Mouse (Mus musculus) spleen, postnatal 36 days (tissue): ENCODE measurements around the gene Slc16a8.
"Not testable (repeated sequence)": the region's sequence is repeated elsewhere in the genome, so short reads cannot be mapped to it uniquely, and the experiment has no call there.

Experiments used
- DNase-seq, 2 experiments: peaks; one replicate each; pipeline ENCODE4 v3.0.0; 2022; ENCODE audit warnings: low spot score in 2 of 2, mixed read lengths in 1 of 2

Slc16a8 gene

DNA sequence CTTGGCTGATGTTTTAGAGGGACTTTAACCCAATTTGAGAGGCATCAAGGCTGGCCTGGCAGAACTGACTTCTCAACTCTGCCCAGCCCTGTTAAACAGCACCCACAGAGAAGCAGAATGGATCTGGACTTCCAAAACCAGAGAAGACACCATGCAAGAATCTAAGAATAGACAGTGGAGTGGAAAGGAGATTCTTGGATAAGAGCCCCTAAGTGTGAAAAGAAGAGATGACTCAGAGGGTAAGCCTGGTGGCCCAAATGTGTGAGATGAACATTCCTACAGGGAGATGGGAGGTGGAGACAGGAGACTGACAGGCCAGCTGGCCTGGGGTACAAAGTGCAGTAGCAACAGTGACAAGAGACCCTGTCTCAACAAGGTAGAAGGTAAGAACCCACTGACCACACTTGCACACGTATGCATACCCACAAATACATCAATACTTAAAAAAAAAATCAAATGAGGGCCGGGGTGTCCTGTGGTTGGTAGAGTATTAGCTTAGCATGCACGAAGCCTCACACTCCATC is 8.3 kb upstream of the Slc16a8 start:
- DNase-seq = no peak

DNA sequence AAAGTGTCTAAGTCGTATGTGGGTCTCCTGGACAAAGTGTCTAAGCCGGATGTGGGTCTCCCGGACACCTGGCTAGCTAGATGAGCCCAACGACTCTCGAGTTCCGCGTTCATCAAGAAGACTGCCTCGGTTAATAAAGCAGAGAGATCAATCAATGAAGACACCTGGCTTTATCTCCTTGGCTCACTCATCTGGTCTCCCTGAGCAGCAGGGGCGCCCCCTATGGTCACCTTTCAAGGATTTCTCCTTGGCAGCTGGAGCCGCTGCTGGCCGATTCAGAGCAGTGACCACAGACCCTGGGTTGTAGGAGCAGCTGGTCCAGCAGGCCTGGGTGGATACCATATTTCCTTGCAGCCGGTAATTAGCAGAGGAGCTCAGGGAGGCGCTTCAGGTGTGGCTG is 7.8 kb upstream of the Slc16a8 start:
- no peak for DNase-seq

DNA sequence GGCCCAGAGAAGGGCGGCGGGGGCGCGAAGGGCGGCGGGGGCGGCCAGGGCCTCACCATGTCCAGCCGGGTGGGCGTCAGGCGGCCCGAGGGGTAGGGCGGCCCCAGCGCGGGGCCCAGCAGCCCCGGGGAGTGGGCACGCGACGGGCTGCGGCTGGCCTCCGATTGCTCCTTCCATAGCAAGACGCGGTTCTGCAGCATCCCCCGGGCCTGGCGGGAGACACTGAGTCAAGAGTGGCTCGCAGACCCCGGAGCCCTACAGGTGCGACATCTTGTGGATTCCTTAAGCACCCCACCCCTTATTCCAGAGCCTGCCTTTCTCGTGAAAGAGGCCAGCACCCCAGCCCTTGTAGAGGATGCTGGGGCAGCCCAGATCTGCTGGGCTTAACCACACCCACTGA is 7.2 kb upstream of the Slc16a8 start:
- DNase-seq = no peak

DNA sequence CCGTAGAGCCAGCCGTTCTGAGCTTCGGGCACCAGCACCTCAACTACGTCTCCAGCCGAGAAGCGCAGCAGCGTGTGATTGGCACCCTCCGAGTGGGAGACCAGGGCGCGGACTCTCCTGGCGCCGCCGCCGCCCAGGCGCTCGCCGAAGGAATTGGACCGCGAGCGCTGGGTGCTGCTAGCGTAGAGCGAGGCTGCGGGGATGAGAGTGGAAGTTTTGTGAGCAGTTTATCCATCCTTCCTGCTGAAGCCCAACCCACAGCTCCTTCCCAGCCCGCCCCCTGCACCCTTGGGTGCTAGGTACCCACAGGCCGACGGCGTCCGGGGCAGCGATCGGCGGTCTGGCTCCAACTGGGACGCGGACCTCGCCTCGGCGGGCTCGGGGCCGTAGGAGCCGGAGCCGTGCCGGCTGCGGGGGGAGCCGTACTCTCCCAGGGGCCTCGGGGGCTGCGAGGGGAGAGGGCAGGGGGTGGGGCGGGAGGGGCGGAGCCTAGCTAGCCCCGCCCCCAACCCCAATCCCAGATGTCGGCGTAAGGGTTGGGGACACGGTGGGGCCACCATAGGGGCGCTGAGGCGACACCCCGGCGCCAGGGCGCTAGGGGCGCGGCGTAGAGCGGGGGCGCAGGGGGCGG is 6.6 kb upstream of the Slc16a8 start:
- no peak for DNase-seq

DNA sequence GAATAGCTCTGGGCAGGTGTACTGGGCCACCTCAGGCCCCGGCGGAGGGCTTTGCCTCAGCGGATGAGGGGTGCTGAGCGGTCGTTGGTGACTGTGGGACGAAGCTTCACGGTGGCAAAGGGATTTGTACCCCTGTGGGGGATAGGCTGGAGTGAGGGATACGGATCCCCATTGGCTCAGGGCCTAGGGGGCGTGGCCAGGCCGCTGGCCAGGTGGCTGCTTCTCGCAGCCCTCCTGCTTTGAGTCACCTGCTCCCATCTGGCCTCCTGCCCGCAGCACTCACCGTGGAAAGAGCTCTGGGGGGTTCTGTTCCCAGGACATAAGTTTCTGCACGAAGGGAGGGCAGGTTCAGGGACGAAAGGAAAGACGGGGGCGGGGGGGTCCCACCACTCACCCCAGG is 4.0 kb upstream of the Slc16a8 start:
- DNase-seq = no peak

DNA sequence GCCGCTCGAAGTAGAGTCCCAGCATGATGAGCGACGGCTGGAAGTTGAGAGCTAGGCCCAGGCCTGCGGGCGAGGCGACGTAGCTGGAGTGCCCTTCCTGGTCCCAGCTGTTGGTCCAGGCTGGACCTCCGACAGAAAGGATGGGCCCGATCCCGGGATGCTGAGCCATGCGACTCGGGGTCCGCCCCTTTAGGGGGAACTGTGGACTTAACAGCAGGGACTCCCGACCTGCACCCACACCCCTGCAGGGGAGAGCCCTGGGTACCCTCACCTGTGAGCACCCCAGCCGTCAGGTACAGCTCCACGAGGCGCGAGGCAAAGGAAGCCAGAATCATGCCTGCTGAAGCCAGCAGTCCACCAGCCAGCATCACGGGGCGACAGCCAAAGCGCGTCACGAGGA is 2.0 kb downstream of the Slc16a8 start:
- no peak for DNase-seq

DNA sequence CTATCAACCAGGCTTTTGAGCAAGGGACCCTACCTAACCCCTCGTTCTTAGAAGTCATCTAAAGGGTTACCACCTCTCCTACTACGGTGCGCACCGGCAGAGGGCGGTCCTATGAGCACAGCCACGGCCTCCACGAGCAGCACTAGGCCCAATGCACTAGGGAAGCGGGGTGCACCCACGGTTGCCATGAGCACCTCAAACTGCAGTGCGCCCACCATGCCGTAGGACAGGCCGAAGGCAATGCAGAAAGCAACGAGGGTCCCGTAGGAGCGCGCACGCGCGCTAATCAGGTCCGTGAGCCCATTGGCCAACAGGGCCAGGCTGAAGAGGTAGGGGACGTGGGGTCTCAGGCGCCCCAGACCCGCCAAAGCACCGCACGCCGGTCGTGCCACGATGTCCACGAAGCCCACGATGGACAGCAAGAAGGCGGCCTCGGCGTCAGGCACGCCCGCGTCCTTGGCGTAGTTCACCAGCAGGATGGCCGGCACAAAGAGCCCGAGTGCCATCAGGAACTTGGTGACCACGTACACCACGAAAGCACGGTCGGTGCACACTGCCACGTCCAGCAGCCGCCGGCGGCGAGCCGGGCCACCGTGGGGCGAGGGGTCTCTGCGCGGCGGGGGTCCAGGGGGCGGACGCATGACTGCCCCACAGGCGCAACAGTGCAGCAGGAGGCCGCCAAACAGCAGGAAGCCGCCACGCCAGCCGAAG is 2.6 kb downstream of the Slc16a8 start:
- no peak for DNase-seq

DNA sequence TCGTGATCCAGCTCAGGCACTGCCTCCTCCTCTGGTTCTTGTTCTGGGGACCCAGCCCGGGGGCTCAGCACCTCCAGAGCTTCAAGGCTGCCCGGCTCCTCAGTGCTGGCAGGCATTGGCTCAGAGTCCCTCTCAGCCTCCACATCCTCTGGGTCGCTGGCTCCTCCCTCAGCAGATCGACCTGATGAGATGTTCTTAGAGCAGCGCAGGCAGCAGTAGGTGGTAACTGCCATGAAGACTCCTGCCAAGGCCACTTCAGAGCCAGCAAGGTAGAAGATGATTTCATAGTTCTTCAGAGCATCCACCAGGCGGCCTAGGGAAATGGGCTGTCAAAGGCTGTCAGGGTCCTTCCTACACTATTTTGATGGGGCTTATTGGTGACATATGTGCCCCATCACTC is 3.4 kb downstream of the Slc16a8 start:
- no peak for DNase-seq

DNA sequence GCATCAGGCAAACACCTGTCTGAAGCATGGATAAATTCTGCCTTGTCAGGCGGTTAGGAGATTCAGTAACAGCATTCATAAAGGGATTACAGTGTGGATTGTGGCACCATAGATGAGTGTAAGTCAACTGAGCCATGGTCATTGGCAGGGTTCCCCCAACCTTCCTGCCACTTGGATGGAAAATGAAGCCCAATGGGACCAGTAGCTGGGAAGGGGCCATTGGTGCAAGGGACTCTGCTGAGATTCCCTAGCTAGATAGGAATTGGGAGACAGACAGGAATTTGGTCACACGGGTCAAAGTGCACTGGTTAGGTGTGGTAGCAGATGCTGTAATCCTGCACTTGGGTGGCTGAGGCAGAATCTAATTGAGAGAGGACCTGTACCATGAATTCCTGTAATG is 4.3 kb downstream of the Slc16a8 start:
- no peak for DNase-seq

DNA sequence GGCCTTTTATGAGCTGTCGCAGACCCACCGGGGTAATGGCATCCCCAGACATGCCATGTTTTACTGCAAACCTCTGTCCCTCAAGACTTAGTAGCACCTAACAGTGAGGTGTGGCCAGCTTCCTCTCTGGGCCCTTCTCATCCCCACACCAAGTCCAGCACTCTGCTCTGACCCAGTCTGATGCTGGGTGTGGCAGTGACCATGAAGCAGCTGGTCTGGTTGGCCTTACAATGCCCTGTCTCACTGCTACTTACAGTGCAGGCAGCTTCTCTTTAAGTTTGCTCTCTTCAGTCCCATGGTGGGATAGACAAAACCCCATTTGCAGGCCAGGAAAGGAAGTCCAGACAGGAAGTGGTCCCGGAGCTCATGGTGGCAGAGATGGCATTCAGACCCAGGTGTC is 9.2 kb downstream of the Slc16a8 start:
- DNase-seq = no peak

DNA sequence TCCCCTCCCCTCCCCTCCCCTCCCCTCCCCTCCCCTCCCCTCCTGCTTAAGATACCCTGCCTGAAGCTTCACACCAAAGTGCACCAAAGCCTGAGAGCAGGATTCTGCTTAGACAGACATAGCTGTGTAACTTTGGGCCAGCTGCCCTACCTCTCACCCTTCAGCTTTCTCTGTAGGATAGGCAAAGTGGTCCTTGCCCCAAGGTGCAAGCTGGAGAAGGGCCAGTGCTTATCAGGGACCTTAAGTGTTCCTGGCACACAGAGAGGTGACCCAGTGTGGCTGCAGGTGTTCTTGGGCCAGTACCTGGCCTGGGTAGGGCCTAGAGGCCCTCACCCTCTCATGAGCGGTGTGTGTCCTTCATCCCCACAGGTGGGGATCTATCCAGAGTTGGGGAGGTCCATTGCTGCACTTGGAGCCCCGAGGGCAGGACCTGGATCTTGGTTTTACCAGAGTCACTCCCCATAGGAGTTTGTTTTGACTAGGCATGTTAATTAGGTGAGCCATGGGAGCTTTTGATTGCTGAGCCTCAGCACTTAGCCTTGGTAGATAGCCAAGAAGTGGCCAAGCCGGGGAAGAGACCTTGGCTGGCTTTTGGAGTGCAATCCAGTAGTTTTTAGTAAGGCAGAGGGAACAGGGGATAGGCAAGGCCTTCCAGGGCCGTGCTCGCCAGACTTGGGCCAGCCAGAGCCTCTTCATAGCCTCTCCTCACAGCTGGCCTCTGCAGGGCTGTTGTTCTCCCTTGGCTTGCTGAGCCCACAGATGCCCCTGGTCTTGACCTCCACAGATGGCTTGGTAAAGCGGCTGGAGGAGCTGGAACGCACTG is 10.3 kb downstream of the Slc16a8 start:
- DNase-seq = no peak

DNA sequence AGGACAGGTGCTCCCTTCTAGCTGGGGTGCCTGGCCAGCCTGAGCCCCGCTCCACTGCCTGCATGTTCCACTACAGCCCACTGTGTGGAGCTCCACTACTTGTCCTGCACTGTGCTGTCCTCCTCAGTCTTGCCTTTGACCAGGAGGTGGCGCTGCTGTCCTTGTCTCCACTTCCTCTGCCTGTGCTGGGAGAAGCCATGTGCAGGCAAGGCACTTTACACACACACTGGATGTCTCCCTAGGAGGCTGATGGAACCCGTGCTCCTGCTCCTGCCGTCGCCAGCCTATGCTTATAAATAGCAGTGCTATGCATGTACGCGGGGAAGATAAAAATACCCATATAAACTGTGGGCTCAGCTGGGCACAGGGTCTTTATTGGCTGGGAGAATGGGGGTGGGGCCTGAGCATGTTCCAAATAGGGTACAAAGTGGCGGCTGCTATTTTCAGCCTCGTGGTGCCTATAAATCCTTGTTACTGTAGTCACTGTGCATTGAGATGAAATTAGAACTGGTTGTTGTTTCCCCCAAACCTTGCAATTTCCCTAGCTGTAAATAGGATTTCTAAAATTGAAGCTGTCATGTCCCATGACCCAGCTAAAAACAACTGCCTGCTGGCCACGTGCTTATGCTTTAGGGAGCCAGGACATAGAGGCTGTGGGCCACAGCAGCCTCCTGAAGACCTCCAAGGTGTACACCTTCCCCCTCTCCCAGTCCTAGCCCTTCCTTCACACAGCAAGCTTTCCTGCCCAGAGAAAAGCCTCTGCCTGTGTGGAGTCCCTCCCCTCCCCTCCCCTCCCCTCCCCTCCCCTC is 11.1 kb downstream of the Slc16a8 start:
- DNase-seq = peak; percentile 86

DNA sequence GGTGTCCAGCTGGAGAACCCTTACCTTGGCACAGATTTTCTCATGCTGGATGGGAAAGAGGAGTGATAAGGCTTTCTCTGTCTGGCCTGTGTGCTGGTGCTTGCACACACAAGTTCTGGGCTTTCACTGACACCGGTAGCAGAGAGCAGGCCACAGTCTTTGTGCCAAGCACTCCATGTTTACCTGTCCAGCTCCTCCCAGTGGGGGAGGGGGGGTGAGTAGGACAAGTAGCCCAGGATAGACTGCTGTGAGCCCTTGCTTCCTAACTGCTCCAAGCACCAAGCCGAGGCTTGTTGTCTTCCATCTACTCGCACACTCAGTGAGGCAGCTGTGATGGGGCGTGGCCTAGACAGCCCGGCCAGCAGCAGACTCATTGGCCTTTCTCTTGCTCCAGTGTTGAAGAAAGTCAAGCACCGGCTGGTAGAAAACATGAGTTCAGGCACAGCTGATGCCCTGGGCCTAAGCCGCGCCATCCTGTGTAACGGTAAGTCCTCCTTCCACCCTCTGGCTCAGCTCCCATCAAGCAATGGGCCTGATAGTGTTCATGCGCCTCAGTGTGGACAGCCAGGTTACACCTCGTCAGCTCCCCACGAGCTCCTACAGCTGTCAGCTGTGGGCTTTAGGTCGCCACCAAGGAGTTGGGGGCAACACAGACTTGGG is 11.9 kb downstream of the Slc16a8 start:
- no peak for DNase-seq

DNA sequence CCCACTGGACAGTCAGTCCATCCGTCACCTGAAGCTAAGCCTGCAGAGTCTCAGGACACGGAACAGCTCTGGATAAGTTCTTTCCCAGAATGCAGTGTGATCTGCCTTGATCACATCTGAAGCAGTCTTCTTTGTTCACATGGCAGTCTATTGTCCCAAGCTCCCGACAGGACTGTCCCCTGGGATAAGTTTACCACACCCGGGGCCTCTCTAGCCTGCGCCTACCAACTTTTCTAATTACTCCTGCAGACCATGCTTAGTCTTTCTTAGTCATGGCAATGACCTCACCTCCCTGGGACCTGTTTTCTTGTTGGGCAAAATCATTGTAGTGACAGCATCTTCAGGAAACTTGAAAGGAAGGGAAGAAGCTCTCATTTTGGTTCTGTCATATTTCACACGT is 16.5 kb downstream of the Slc16a8 start:
- DNase-seq = no peak

DNA sequence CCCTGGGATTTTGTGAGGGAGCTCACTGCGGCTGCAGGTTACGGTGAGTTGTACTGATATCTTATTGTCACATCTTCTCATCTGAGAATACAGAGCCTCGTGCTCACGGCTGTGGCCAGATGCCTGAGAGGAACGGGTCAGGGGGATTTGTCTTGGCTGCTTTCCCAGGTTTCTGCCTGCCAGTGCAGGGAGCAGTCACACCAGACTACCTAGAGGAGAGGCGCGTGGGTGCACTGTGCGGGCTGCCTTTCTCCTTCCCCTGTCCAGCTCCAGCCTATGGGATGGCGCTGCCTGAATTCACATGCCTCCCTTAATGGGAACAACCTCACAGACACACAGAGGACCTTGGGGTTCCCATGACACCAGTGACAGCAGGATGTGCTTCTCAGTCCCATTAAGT is 19.3 kb downstream of the Slc16a8 start:
- DNase-seq = no peak

DNA sequence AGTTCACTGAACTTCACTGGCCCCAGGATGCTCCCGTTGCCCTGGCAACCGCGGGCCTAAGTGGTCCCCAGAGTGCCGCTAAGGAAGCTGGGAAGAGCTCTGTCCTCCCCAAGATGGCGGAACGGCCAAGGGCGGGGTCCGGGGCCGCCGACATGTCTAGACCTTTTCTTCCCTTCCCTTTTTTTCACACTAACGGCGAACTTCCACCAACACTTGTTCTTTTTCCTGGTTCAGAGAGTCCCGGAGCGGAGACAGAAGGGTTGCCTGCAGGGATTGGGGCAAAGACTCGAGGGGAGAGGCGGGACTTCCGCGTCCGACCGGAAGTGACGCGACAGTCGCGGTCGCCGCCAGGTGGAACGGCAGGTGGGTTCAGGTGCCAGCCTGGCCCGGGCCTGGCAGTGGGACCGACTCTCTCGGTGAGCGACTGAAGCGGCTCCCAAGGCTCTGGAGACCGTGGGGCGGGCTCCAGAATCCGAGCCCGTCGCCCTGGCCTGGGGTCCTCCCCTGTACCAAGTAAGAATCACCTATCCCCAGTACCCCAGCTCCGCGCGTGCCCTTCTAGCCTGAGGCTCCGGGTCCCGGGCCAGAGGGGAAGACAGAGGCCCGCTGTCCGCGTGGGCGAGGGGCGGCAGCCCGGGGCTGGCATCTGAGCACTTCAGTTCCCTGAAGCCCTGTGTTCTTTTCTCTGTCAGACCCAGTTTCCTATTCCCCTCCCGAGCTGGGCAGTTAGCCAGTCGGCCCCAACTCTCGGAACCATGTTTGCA is 25.3 kb downstream of the Slc16a8 start, which contains the start of the genes Pick1 and Gm49486:
Gene Pick1, plus strand, starts transcription at position 116 of the 764 bp plus-strand sequence.
Gene Gm49486, plus strand, starts transcription at position 334 of the 764 bp plus-strand sequence.
- peak; percentile 85 to 86 for DNase-seq

DNA sequence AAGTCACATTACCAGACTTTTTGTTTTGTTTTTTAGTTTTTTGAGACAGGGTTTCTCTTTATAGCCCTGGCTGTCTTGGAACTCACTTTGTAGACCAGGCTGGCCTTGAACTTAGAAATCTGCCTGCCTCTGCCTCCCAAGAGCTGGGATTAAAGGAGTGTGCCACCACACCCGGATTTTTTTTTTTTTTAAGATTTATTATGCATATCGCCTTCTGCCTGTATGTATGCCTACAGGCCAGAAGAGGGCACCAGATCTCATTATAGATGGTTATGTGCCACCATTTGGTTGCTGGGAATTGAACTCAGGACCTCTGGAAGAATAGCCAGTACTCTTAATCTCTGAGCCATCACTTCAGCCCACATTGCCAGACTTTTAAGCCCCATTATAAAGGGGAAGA is 28.8 kb downstream of the Slc16a8 start:
- not testable (repeated sequence) for DNase-seq

DNA sequence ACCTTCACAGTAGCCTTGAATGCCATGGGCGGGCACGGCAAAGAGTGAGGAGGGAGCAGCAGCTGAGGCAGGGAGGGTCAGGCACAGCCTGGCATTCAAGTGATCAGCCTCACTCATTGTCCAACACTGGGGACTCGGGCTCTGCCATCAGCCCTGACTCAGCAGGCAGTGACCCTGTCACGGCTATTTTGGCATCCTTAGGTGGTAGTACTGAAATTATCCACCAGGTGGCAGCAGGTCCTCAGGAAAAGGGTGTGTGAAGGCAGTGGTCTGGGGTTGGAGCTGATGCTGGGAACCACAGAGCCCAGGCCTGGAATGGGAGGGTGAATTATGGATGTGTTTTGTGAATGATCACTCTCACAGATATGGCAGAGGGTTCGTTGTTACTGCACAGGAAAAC is 29.9 kb downstream of the Slc16a8 start:
- DNase-seq = peak; percentile 57 to 69

DNA sequence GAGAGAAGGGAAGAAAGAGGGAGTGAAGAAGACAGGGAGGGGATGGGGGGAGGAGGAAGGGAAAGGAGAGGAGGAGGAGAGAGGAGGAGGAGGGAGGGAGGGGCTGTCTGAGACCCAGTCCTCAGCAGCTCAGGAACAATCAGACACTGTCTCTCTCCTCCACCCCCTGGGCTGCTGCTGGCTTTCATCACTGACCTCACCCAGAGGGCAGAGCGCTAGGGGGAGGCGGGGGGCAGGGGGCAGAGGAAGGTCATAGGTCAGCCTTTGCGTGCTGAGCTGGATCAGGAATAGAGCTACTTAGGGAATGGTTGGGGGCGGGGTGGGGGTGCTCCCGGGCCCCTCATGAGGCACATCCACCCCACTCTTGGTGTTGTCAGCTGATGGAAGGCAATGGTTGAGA is 30.9 kb downstream of the Slc16a8 start:
- DNase-seq = no peak

DNA sequence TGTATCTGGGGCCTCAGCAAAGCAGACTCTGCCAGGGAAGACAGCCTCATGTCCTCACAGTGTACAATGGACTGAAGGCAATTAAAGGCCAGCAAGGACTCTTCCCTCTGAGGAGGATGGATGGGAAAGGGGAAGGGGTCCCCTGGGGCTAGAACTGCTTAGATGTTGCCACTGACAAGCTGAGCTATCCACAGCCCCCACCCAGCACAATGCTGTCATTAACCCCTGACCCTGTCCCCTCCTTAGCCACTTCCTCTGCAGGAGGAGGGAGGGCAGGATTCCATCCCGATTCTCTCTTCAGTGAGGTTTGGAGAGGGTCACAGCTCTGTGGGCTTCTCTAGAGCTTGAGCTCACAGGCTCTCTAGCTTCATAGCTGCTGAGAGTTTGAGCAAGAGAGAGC is 35.0 kb downstream of the Slc16a8 start:
- DNase-seq = no peak
